Mouse (Mus musculus) CH12.LX (cell line): ENCODE results near the gene Tead1. TPM values are rescaled to one million over a fixed set of nuclear protein-coding genes. Genes with fewer than 3 reads are reported as not detected.

ENCODE experiments used
- DNase-seq: peaks from one replicate; pipeline ENCODE4 v3.0.0-alpha.2; 2013; ENCODE audit errors: extremely low read depth
- H3K27ac ChIP-seq: 2 replicates; pipeline ENCODE4 v1.5.1; 2012; ENCODE audit warnings: low read depth, mild to moderate bottlenecking, control low read depth, moderate library complexity; ENCODE audit not compliant: insufficient read depth
- H3K27me3 ChIP-seq: replicated peaks from 2 replicates; pipeline ENCODE3; 2012; ENCODE audit warnings: inconsistent platforms
- H3K36me3 ChIP-seq, 2 experiments: replicated peaks in 1 of 2; 2 replicates each; pipeline versions ENCODE3 to v1.6.1; 2012; ENCODE audit warnings: inconsistent platforms in 1 of 2, low read length in 1 of 2, mild to moderate bottlenecking in 1 of 2, mixed read lengths in 1 of 2, moderate library complexity in 1 of 2; ENCODE audit not compliant: control insufficient read depth in 1 of 2, insufficient read depth in 1 of 2
- H3K4me1 ChIP-seq, 2 experiments: 2 replicates each; pipeline ENCODE4 v1.6.1; 2012; ENCODE audit warnings: inconsistent platforms in 1 of 2, moderate library complexity in 1 of 2; ENCODE audit not compliant: insufficient read depth in 2 of 2, control insufficient read depth in 1 of 2
- H3K4me2 ChIP-seq: 2 replicates; pipeline ENCODE4 v1.6.1; 2012; ENCODE audit warnings: low read depth, mild to moderate bottlenecking, control low read depth; ENCODE audit not compliant: poor library complexity, insufficient read depth, severe bottlenecking
- H3K4me3 ChIP-seq, 3 experiments: fragments of 150-350 bp in 1 of 3; sonication (generic) in 1 of 3; replicated peaks in 1 of 3; 2 replicates each; pipeline versions ENCODE3 to v1.5.1; 2011 to 2012; ENCODE audit warnings: low read depth in 2 of 3, low read length in 2 of 3, mild to moderate bottlenecking in 2 of 3, moderate library complexity in 2 of 3, control low read depth in 1 of 3, improper control_type of control experiment in 1 of 3, inconsistent platforms in 1 of 3, mixed read lengths in 1 of 3; ENCODE audit not compliant: poor library complexity in 1 of 3
- H3K79me2 ChIP-seq: replicated peaks from 2 replicates; pipeline ENCODE4 v1.6.1; 2012; ENCODE audit warnings: mild to moderate bottlenecking, moderate library complexity; ENCODE audit not compliant: control insufficient read depth, poor library complexity, insufficient read depth, severe bottlenecking; ENCODE audit errors: extremely low read depth
- H3K9ac ChIP-seq: 2 replicates; pipeline ENCODE4 v1.6.1; 2012; ENCODE audit warnings: low read depth, mild to moderate bottlenecking, control low read depth, moderate library complexity; ENCODE audit not compliant: insufficient read depth
- H3K9me3 ChIP-seq: replicated peaks from 2 replicates; pipeline ENCODE3; 2012; ENCODE audit warnings: low read length, inconsistent platforms, mixed read lengths
- BHLHE40 ChIP-seq: IDR thresholded peaks from 2 replicates; pipeline ENCODE4 v1.6.1; 2011; ENCODE audit warnings: mild to moderate bottlenecking, low read depth, low read length, improper control_type of control experiment
- E2F4 ChIP-seq: IDR thresholded peaks from 2 replicates; pipeline ENCODE4 v1.6.1; 2011; ENCODE audit warnings: low read depth, low read length, improper control_type of control experiment; ENCODE audit not compliant: insufficient replicate concordance
- GABPA ChIP-seq: IDR thresholded peaks from 2 replicates; pipeline ENCODE4 v1.6.1; 2012; ENCODE audit warnings: low read depth, low read length, improper control_type of control experiment, inconsistent platforms; ENCODE audit not compliant: insufficient replicate concordance
- HCFC1 ChIP-seq: IDR thresholded peaks from 2 replicates; pipeline ENCODE4 v1.6.1; 2012; ENCODE audit warnings: low read depth, mild to moderate bottlenecking, inconsistent platforms, low read length, improper control_type of control experiment
- JUN ChIP-seq: IDR thresholded peaks from 2 replicates; pipeline ENCODE4 v1.6.1; 2011; ENCODE audit warnings: low read depth, mild to moderate bottlenecking, low read length, improper control_type of control experiment, moderate library complexity; ENCODE audit not compliant: insufficient read depth
- NRF1 ChIP-seq: IDR thresholded peaks from 2 replicates; pipeline ENCODE4 v1.6.1; 2014; ENCODE audit warnings: low read depth, mild to moderate bottlenecking, inconsistent platforms, low read length, improper control_type of control experiment, moderate library complexity
- PAX5 ChIP-seq: IDR thresholded peaks from 2 replicates; pipeline ENCODE4 v1.6.1; 2012; ENCODE audit warnings: low read length, inconsistent platforms, mixed read lengths
- TBP ChIP-seq: conservative IDR thresholded peaks from 2 replicates; pipeline ENCODE4 v1.6.1; 2011; ENCODE audit warnings: low read depth, low read length, improper control_type of control experiment
- ZNF384 ChIP-seq: IDR thresholded peaks from 2 replicates; pipeline ENCODE4 v1.6.1; 2012; ENCODE audit warnings: low read depth, low read length, improper control_type of control experiment, inconsistent platforms
- dilution Hi-C: fragments of 300-500 bp; cut with MboI; formaldehyde crosslinking; loops from 2 replicates; pipeline ENCODE4 v1.14.3; 2020; ENCODE audit warnings: low sequenced_read_pairs; ENCODE audit not compliant: extremely low pct_unique_long_range_greater_than_20kb, extremely low pct_ligation_motif_present
- in situ Hi-C: fragments of 300-500 bp; cut with MboI; formaldehyde crosslinking; loops from 3 replicates; pipeline ENCODE4 v1.14.3; 2019; ENCODE audit warnings: low sequenced_read_pairs, low pct_ligation_motif_present, low pct_unique_long_range_greater_than_20kb, mixed read lengths
- polyA plus RNA-seq: library from polyadenylated mRNA; unstranded; fragments of >175 nt; gene quantifications from 2 replicates; pipeline ENCODE4 v1.2.1, GENCODE M21; 2012; ENCODE audit warnings: low read depth; ENCODE audit not compliant: insufficient read length
- total RNA-seq, 2 experiments: library from RNA; depleted of rRNA; stranded (reverse); fragments of 300-350 nt in 1 of 2; fragments of >200 nt in 1 of 2; gene quantifications; 2 replicates each; pipeline ENCODE4 v1.2.3; 2012 to 2014

Tead1 gene
- total and polyA plus RNA-seq, 3 experiments: not detected

DNA sequence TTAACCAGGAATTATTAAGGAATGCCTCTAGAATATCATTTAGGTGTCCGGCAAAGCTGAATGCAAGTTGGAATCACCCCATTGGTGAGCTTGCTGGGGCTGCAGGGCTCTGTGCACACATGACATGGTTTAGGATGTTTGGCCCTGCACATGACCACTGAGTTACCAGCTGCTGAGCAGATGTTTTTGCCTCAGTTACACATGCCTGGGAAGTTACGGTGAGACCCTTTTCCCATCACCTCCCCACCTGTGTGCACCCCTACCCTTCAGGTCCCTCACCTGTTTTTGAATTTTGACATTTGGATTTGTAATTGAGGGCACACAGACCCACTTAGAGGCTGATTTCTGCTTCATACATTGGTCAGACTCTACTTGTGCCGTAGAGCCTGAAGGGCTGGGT lies 6.9 kb downstream of the Tead1 start:
- H3K36me3 ChIP-seq: no peaks in the 10 kb centered on the region
- no peak for DNase-seq
- H3K4me1 ChIP-seq: no peaks in the 10 kb centered on the region
- dilution Hi-C loops: no loop called here
- H3K4me3 ChIP-seq: no peak overlapping the region
- no peak for TF ChIP-seq JUN
- TF ChIP-seq PAX5: no peak
- H3K9me3 ChIP-seq: no peaks in the 10 kb centered on the region
- no peak overlapping the region for H3K4me2 ChIP-seq
- no peaks in the 10 kb centered on the region for H3K79me2 ChIP-seq
- no peak overlapping the region for H3K9ac ChIP-seq
- in situ Hi-C loops: no loop called here
- H3K27me3 ChIP-seq: no peaks in the 10 kb centered on the region
- H3K27ac ChIP-seq: no peak overlapping the region

DNA sequence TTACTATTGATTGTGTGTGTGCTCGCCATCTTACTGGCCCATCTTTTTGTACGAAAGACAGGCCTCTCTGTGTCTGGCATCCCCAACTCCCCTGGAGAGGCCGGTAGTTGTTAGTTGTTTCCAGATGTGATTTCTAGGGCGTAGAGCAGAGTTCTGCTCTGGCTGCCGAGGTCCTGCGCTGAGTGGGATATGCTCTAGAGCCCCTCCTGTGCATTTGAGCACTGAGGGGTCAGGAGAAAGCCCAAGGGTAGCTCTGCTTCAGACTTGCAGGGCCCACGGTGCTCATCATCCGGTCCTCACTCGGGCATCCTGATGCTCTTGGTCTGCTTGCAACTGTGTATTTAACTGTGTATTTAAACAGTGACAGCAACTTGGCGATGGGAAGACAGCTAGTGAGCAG lies 7.5 kb downstream of the Tead1 start:
- in situ Hi-C loops: no loop called here
- no peak for TF ChIP-seq NRF1
- TF ChIP-seq HCFC1: no peak
- TF ChIP-seq GABPA: no peak
- TF ChIP-seq, all 38 proteins: peak for 0
- H3K27ac ChIP-seq: no peak overlapping the region
- H3K4me1 ChIP-seq: peaks cover 0 to 3% of the 10 kb centered on the region in 2 experiments; a peak in 2 of 4 replicates
- no peaks in the 10 kb centered on the region for H3K9me3 ChIP-seq
- dilution Hi-C loops: no loop called here
- no peak overlapping the region for H3K9ac ChIP-seq
- no peak for DNase-seq
- no peaks in the 10 kb centered on the region for H3K27me3 ChIP-seq
- no peaks in the 10 kb centered on the region for H3K79me2 ChIP-seq
- no peak overlapping the region for H3K4me2 ChIP-seq
- H3K4me3 ChIP-seq: no peak overlapping the region
- H3K36me3 ChIP-seq: no peaks in the 10 kb centered on the region

DNA sequence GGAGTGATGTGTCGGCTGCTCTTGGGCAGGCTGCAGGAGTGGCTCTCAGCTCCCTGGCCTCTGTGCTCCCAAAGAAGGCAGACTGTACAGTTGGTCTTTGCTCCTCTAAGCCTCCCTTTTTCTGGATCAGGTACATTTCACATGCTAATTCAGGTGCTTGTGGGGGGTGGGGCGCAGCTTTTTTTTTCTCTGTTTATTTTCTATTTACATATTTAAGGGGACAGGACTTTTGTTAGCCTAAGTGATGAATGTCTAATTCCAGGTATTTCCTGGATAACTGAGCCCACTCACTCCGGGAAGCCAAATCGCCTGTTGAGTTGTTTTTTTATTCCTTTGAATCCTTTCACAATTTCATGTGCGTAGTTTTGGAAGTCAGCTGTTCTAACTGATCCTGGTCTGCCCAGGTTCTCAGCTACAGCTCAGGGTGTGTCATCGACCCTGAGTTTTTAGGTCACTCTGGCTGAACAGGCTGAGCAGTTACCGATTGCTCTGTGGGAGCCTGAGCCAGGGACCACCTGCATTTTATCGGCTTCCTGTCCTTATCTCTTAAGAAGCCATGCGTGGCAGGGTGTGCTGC lies 9.4 kb downstream of the Tead1 start:
- DNase-seq: no peak
- Histone ChIP-seq H3K79me2 (no peaks in the 10 kb centered on the region), H3K27me3 (no peaks in the 10 kb centered on the region), H3K4me3 (no peak overlapping the region), H3K9me3 (no peaks in the 10 kb centered on the region), H3K4me2 (no peak overlapping the region), H3K4me1 (peaks cover 0 to 19% of the 10 kb centered on the region in 2 experiments; a peak in 2 of 4 replicates), H3K36me3 (no peaks in the 10 kb centered on the region), H3K9ac (no peak overlapping the region), H3K27ac (no peak overlapping the region)
- no peak for TF ChIP-seq E2F4
- TF ChIP-seq ZNF384: no peak
- TF ChIP-seq TBP: no peak
- TF ChIP-seq BHLHE40: no peak
- TF ChIP-seq HCFC1: no peak
- TF ChIP-seq JUN: no peak
- in situ Hi-C loops (no loop called here), dilution Hi-C loops (no loop called here)
